Mouse (Mus musculus) lung, postnatal 0 days (tissue): ENCODE data around the gene Klf12.

Experiments used
- CTCF ChIP-seq: IDR thresholded peaks from 2 replicates; pipeline ENCODE4 v1.5.1; 2016; ENCODE audit warnings: antibody characterized with exemption, mild to moderate bottlenecking
- EP300 ChIP-seq: IDR thresholded peaks from 2 replicates; pipeline ENCODE4 v1.6.1; 2016; ENCODE audit warnings: antibody characterized with exemption, mild to moderate bottlenecking, control low read depth

DNA sequence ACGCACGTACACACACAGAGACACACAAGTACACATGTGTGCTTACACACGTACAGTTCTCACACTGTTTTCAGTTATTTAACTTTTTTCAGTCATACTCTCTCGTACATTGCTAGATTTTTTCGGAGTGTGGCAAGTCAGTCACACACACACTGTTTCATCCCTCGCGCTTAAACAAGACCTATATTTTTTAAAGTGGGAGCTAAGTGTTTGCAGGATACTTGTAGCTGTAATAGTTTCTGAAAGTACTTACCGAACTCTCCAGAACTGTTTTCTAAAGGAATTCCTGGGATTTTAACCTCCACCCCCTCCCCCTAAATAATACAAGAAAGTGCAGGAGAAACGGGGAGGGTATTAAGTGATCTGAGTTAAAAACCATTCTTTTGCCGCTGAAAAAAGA is 434.1 kb downstream of the Klf12 start:
- TF ChIP-seq CTCF (no peak), EP300 (peak; percentile 95)
